ENCODE assay signal across 20 mouse cellular contexts in genomic region chr5:118167561-118167995, GRCm38 (mm10). TPM values are rescaled to one million over a fixed set of nuclear protein-coding genes. Genes with fewer than 3 reads are reported as not detected.
DNase-seq lines count a peak whose midpoint lies in the region; ATAC-seq lines count a peak whose summit lies in the region.
"Had no signal": no experiment of that assay in that cellular context is flagged by ENCODE, and none has a peak within 500 bp of the region (broad histone marks: within the 10 kb centered on the region; RNA-seq: fewer than 3 reads in every experiment).

No protein-coding gene starts in this region.

- H3K4me2 ChIP-seq in hindbrain, embryonic 14.5 days (replicated peaks) = no peak overlapping the region
- no peak overlapping the region for H3K4me2 ChIP-seq in hindbrain, embryonic 11.5 days (replicated peaks; ENCODE audit: low read depth, low read length)
- H3K4me2 ChIP-seq: embryonic facial prominence, embryonic 13.5 days; heart, embryonic 12.5 days; intestine, embryonic 15.5 days; liver, embryonic 15.5 days had no signal

- H3K27ac ChIP-seq in hindbrain, embryonic 14.5 days = no peak overlapping the region
- no peak overlapping the region for H3K27ac ChIP-seq in hindbrain, embryonic 11.5 days (ENCODE audit: low read depth, low read length)
- H3K27ac ChIP-seq: embryonic facial prominence, embryonic 13.5 days; intestine, embryonic 15.5 days; liver, embryonic 15.5 days had no signal

- peaks cover 54% of the 10 kb centered on the region for H3K27me3 ChIP-seq in hindbrain, embryonic 14.5 days (ENCODE audit: control insufficient read depth, insufficient read depth, low read length)
- H3K27me3 ChIP-seq in hindbrain, embryonic 11.5 days (ENCODE audit: control insufficient read depth, insufficient read depth, low read length) = peaks cover 47% of the 10 kb centered on the region

- H3K9ac ChIP-seq in hindbrain, embryonic 14.5 days = no peak overlapping the region
- no peak overlapping the region for H3K9ac ChIP-seq in hindbrain, embryonic 11.5 days (ENCODE audit: low read depth, low read length)
- H3K9ac ChIP-seq: embryonic facial prominence, embryonic 13.5 days; heart, embryonic 12.5 days; intestine, embryonic 15.5 days; liver, embryonic 15.5 days had no signal

- no peaks in the 10 kb centered on the region for H3K9me3 ChIP-seq in hindbrain, embryonic 14.5 days (ENCODE audit: control insufficient read depth, low read length)
- H3K9me3 ChIP-seq in hindbrain, embryonic 11.5 days (ENCODE audit: control insufficient read depth, low read length) = no peaks in the 10 kb centered on the region
- H3K9me3 ChIP-seq: embryonic facial prominence, embryonic 13.5 days; heart, embryonic 12.5 days; intestine, embryonic 15.5 days; liver, embryonic 15.5 days had no signal

- WGBS in hindbrain, embryonic 14.5 days = 51% methylated on average over 8 of the region's 8 CpGs
- WGBS in hindbrain, embryonic 11.5 days = 73% methylated on average over 8 of the region's 8 CpGs

- peaks cover 4% of the 10 kb centered on the region for H3K4me1 ChIP-seq in hindbrain, embryonic 14.5 days (replicated peaks; ENCODE audit: control insufficient read depth, insufficient read depth, low read length)
- H3K4me1 ChIP-seq in hindbrain, embryonic 11.5 days (replicated peaks; ENCODE audit: control insufficient read depth, insufficient read depth, low read length) = peaks cover 5% of the 10 kb centered on the region; the same call in 1 of the 2 replicates

- peak; percentile 44; the same call in 1 of the 2 replicates for ATAC-seq in hindbrain, embryonic 14.5 days (ENCODE audit: low FRiP score)
- ATAC-seq in hindbrain, embryonic 11.5 days (ENCODE audit: low FRiP score) = no peak
- ATAC-seq: intestine, embryonic 15.5 days had no signal

- no peak overlapping the region for H3K4me3 ChIP-seq in hindbrain, embryonic 14.5 days (replicated peaks; ENCODE audit: low read length)
- H3K4me3 ChIP-seq in hindbrain, embryonic 11.5 days (ENCODE audit: low read depth, low read length) = no peak overlapping the region
- H3K4me3 ChIP-seq: embryonic facial prominence, embryonic 13.5 days; heart, embryonic 12.5 days; intestine, embryonic 15.5 days; liver, embryonic 15.5 days; megakaryocyte, embryonic 14.5 days; myocyte had no signal

- DNase-seq in adrenal gland, postnatal 10 days = peak; percentile 32
- DNase-seq in adrenal gland, postnatal 25 days = no peak
- DNase-seq in hindbrain, embryonic 14.5 days (ENCODE audit: low spot score) = no peak
- DNase-seq in hindbrain, embryonic 11.5 days (ENCODE audit: low spot score) = no peak
- peak; percentile 49 for DNase-seq in layer of hippocampus, adult 11-12 months (ENCODE audit: low spot score)
- no peak for DNase-seq in layer of hippocampus, adult 9-10 months (ENCODE audit: low spot score)
- peak; percentile 70 for DNase-seq in adipocyte (ENCODE audit: low spot score)
- DNase-seq in spleen, postnatal 4 days (ENCODE audit: low spot score in 2 of 2) = no peak
- DNase-seq: gastrocnemius, postnatal 36 days; heart, postnatal 36 days; lung, postnatal 10 days had no signal

- no peaks in the 10 kb centered on the region for H3K36me3 ChIP-seq in hindbrain, embryonic 14.5 days (replicated peaks; ENCODE audit: control insufficient read depth, insufficient read depth)
- H3K36me3 ChIP-seq in hindbrain, embryonic 11.5 days (ENCODE audit: control insufficient read depth, insufficient read depth, low read length) = no peaks in the 10 kb centered on the region
- H3K36me3 ChIP-seq: embryonic facial prominence, embryonic 13.5 days; heart, embryonic 12.5 days; intestine, embryonic 15.5 days; liver, embryonic 15.5 days had no signal

RNA-seq across cellular contexts. Expression of gene Hrk, which starts 3.1 kb away (rescaled TPM):
- under 1 TPM; 0.33 to 0.91 TPM for total RNA-seq in adrenal gland, postnatal 10 days (2021)
- total RNA-seq in adrenal gland, postnatal 25 days (2021) = 0.09 TPM in 1 of 2 replicates, not detected in the other
- 3.4 and 4.3 TPM in 2 replicates for polyA plus RNA-seq in hindbrain, embryonic 14.5 days (2014; fragmentation: Nextera tagmentation; extraction: Ambion mirVana)
- polyA plus RNA-seq in hindbrain, embryonic 11.5 days (2014; fragmentation: Nextera tagmentation; extraction: Ambion mirVana) = 0.68 and 0.90 TPM in 2 replicates
- total RNA-seq: CH12.LX; common myeloid progenitor, adult 5-6 weeks had no signal
- polyA plus RNA-seq: limb, embryonic 11.5 days; liver, embryonic 15.5 days had no signal

RNA-seq across cellular contexts. Expression of gene Fbxw8, which starts 12.3 kb away (rescaled TPM):
- 10 to 100 TPM; 51.8 to 53.4 TPM for total RNA-seq in adrenal gland, postnatal 10 days (2021)
- total RNA-seq in adrenal gland, postnatal 25 days (2021) = 37.2 and 47.7 TPM in 2 replicates
- polyA plus RNA-seq in hindbrain, embryonic 14.5 days (2014; fragmentation: Nextera tagmentation; extraction: Ambion mirVana) = 21.0 TPM in 2 replicates
- polyA plus RNA-seq in hindbrain, embryonic 11.5 days (2014; fragmentation: Nextera tagmentation; extraction: Ambion mirVana) = 20.5 and 21.4 TPM in 2 replicates

Comparison
In these comparisons a context has a peak if more than half of its experiments do, and no peak if none do; other contexts are left out.
1. DNase-seq: peak in adrenal gland, postnatal 10 days (single experiment), layer of hippocampus, adult 11-12 months (single experiment) and adipocyte (single experiment); none in adrenal gland, postnatal 25 days (single experiment), hindbrain, embryonic 14.5 days (single experiment), hindbrain, embryonic 11.5 days (single experiment), layer of hippocampus, adult 9-10 months (single experiment) and spleen, postnatal 4 days (0 of 2).